Mouse (Mus musculus) heart, embryonic 16.5 days (tissue): ENCODE results near the gene 4933425L06Rik. TPM values are rescaled to one million over a fixed set of nuclear protein-coding genes. Genes with fewer than 3 reads are reported as not detected.

ENCODE experiments used
- ATAC-seq: fragments of 200-750 bp; cut with Nextera tagmentation; replicated peaks from 2 replicates; pipeline ENCODE4 v1.8.0; 2017; ENCODE audit warnings: moderate number of reproducible peaks; ENCODE audit not compliant: insufficient read depth, low FRiP score; ENCODE audit errors: extremely low read depth
- H3K27ac ChIP-seq: fragments of 300-500 bp; sonication (generic); 2 replicates; pipeline ENCODE4 v1.5.1; 2014; ENCODE audit warnings: mild to moderate bottlenecking, low read length, control low read depth, moderate library complexity
- H3K27me3 ChIP-seq: fragments of 300-500 bp; sonication (generic); 2 replicates; pipeline ENCODE4 v1.6.1; 2014; ENCODE audit warnings: low read length, mixed read lengths; ENCODE audit not compliant: control insufficient read depth, insufficient read depth
- H3K36me3 ChIP-seq: fragments of 300-500 bp; sonication (generic); 2 replicates; pipeline ENCODE4 v1.6.1; 2014; ENCODE audit not compliant: control insufficient read depth, insufficient read depth
- H3K4me1 ChIP-seq: fragments of 300-500 bp; sonication (generic); 2 replicates; pipeline ENCODE4 v1.6.1; 2014; ENCODE audit warnings: low read length, mixed read lengths; ENCODE audit not compliant: control insufficient read depth, insufficient read depth
- H3K4me2 ChIP-seq: fragments of 300-500 bp; sonication (generic); 2 replicates; pipeline ENCODE4 v1.6.1; 2014; ENCODE audit warnings: low read depth, mild to moderate bottlenecking, control low read depth, low read length
- H3K4me3 ChIP-seq: fragments of 300-500 bp; sonication (generic); 2 replicates; pipeline ENCODE4 v1.5.1; 2014; ENCODE audit warnings: mild to moderate bottlenecking, control low read depth, low read length
- H3K9ac ChIP-seq: fragments of 300-500 bp; sonication (generic); 2 replicates; pipeline ENCODE4 v1.6.1; 2014; ENCODE audit warnings: low read length, control low read depth
- H3K9me3 ChIP-seq: fragments of 300-500 bp; sonication (generic); replicated peaks from 2 replicates; pipeline ENCODE4 v1.6.1; 2016; ENCODE audit warnings: low read length; ENCODE audit not compliant: control insufficient read depth
- WGBS: fragments of 180-500 bp; shearing (Covaris S2); extraction: QIAGEN DNeasy Blood & Tissue Kit; methylation state at CpG from one replicate; pipeline ENCODE4 v1.1.7; 2014; 5-methylcytosine and 5-hydroxymethylcytosine counted together
- polyA plus RNA-seq: library from polyadenylated mRNA; unstranded; fragments of >200 nt; fragmentation: Nextera tagmentation; extraction: Ambion mirVana; gene quantifications from 2 replicates; pipeline ENCODE4 v1.2.1, GENCODE M21; 2015

The 4933425L06Rik gene
- polyA plus RNA-seq, 1 experiment from 2014 or later = not detected

- H3K27me3 ChIP-seq = no peaks in the 10 kb centered on the region
- H3K9ac ChIP-seq = no peak overlapping the region
- H3K4me2 ChIP-seq = no peak overlapping the region
- H3K4me1 ChIP-seq = no peaks in the 10 kb centered on the region
- no peaks in the 10 kb centered on the region for H3K9me3 ChIP-seq
- H3K27ac ChIP-seq = no peak overlapping the region
- H3K36me3 ChIP-seq = no peaks in the 10 kb centered on the region
- no peak overlapping the region for H3K4me3 ChIP-seq
- ATAC-seq = no peak
Observed at GRCm38 (mm10) chr13:105121617-105122016, 39.7 kb downstream of the 4933425L06Rik start.

- H3K36me3 ChIP-seq = no peaks in the 10 kb centered on the region
- ATAC-seq = no peak
- H3K4me2 ChIP-seq = no peak overlapping the region
- WGBS = 77% methylated on average over 3 of the region's 3 CpGs
- no peak overlapping the region for H3K27ac ChIP-seq
- no peaks in the 10 kb centered on the region for H3K27me3 ChIP-seq
- H3K4me1 ChIP-seq = no peaks in the 10 kb centered on the region
- no peak overlapping the region for H3K9ac ChIP-seq
- no peak overlapping the region for H3K4me3 ChIP-seq
- H3K9me3 ChIP-seq = no peaks in the 10 kb centered on the region
Observed at GRCm38 (mm10) chr13:105122092-105122491, 40.2 kb downstream of the 4933425L06Rik start.

- Histone ChIP-seq H3K27me3 (no peaks in the 10 kb centered on the region), H3K9ac (no peak overlapping the region), H3K4me2 (no peak overlapping the region), H3K36me3 (no peaks in the 10 kb centered on the region), H3K4me1 (0 out of 2 replicates have a peak, but pooled peaks cover 5% of the 10 kb centered on the region), H3K9me3 (no peaks in the 10 kb centered on the region), H3K4me3 (no peak overlapping the region), H3K27ac (no peak overlapping the region)
- no peak for ATAC-seq
- WGBS = 63% methylated on average over 6 of the region's 6 CpGs
Observed at GRCm38 (mm10) chr13:105130080-105130479, 48.2 kb downstream of the 4933425L06Rik start.

- no peaks in the 10 kb centered on the region for H3K36me3 ChIP-seq
- ATAC-seq = no peak
- H3K9ac ChIP-seq = no peak overlapping the region
- WGBS = 80% methylated on average over 6 of the region's 6 CpGs
- H3K9me3 ChIP-seq = no peaks in the 10 kb centered on the region
- no peaks in the 10 kb centered on the region for H3K27me3 ChIP-seq
- H3K4me3 ChIP-seq = no peak overlapping the region
- H3K4me1 ChIP-seq = 0 out of 2 replicates have a peak, but pooled peaks cover 5% of the 10 kb centered on the region
- no peak overlapping the region for H3K27ac ChIP-seq
- H3K4me2 ChIP-seq = no peak overlapping the region
Observed at GRCm38 (mm10) chr13:105132370-105132769, 50.4 kb downstream of the 4933425L06Rik start.

- H3K4me2 ChIP-seq = no peak overlapping the region
- H3K9me3 ChIP-seq = no peaks in the 10 kb centered on the region
- H3K4me3 ChIP-seq = no peak overlapping the region
- H3K27me3 ChIP-seq = no peaks in the 10 kb centered on the region
- H3K27ac ChIP-seq = no peak overlapping the region
- 0 out of 2 replicates have a peak, but pooled peaks cover 5% of the 10 kb centered on the region for H3K4me1 ChIP-seq
- H3K36me3 ChIP-seq = no peaks in the 10 kb centered on the region
- ATAC-seq = no peak
- H3K9ac ChIP-seq = no peak overlapping the region
- WGBS = 38% methylated on average over 2 of the region's 2 CpGs
Observed at GRCm38 (mm10) chr13:105132776-105133175, 50.9 kb downstream of the 4933425L06Rik start.

GRCm38 (mm10) chr13:105134397-105134796 is 52.5 kb downstream of the 4933425L06Rik start:
- H3K4me2 ChIP-seq = no peak overlapping the region

GRCm38 (mm10) chr13:105139881-105140280 is 58.0 kb downstream of the 4933425L06Rik start:
- no peak overlapping the region for H3K4me3 ChIP-seq
- no peak overlapping the region for H3K4me2 ChIP-seq
- no peaks in the 10 kb centered on the region for H3K9me3 ChIP-seq
- WGBS = 44% methylated on average over 4 of the region's 4 CpGs
- H3K9ac ChIP-seq = no peak overlapping the region
- no peaks in the 10 kb centered on the region for H3K36me3 ChIP-seq
- H3K27ac ChIP-seq = no peak overlapping the region
- ATAC-seq = no peak
- H3K4me1 ChIP-seq = no peaks in the 10 kb centered on the region
- no peaks in the 10 kb centered on the region for H3K27me3 ChIP-seq

More at GRCm38 (mm10) chr13:105134397-105134796, 52.5 kb downstream of the 4933425L06Rik start:
- WGBS = 24% methylated on average over 5 of the region's 5 CpGs
- no peaks in the 10 kb centered on the region for H3K27me3 ChIP-seq
- no peak overlapping the region for H3K9ac ChIP-seq
- H3K9me3 ChIP-seq = no peaks in the 10 kb centered on the region
- H3K4me3 ChIP-seq = no peak overlapping the region
- 0 out of 2 replicates have a peak, but pooled peaks cover 5% of the 10 kb centered on the region for H3K4me1 ChIP-seq
- no peak overlapping the region for H3K27ac ChIP-seq
- H3K36me3 ChIP-seq = no peaks in the 10 kb centered on the region
- ATAC-seq = 0 out of 2 replicates have a peak, but pooled peaks have one; percentile 14

- Histone ChIP-seq H3K27me3 (no peaks in the 10 kb centered on the region), H3K4me2 (no peak overlapping the region), H3K9me3 (no peaks in the 10 kb centered on the region), H3K4me1 (no peaks in the 10 kb centered on the region), H3K36me3 (no peaks in the 10 kb centered on the region), H3K9ac (no peak overlapping the region), H3K27ac (no peak overlapping the region), H3K4me3 (no peak overlapping the region)
- ATAC-seq = no peak; the same call in 1 of the 2 replicates
- WGBS = 21% methylated on average over 1 of the region's 1 CpGs
Observed at GRCm38 (mm10) chr13:105146827-105147226, 64.9 kb downstream of the 4933425L06Rik start.

- no peak overlapping the region for H3K9ac ChIP-seq
- no peaks in the 10 kb centered on the region for H3K27me3 ChIP-seq
- no peak overlapping the region for H3K27ac ChIP-seq
- no peaks in the 10 kb centered on the region for H3K9me3 ChIP-seq
- no peak overlapping the region for H3K4me2 ChIP-seq
- H3K4me3 ChIP-seq = no peak overlapping the region
- no peaks in the 10 kb centered on the region for H3K36me3 ChIP-seq
- 59% methylated on average over 4 of the region's 4 CpGs for WGBS
- no peaks in the 10 kb centered on the region for H3K4me1 ChIP-seq
- ATAC-seq = no peak; the same call in 1 of the 2 replicates
Observed at GRCm38 (mm10) chr13:105147795-105148418, 66.0 kb downstream of the 4933425L06Rik start.
